Mouse (Mus musculus): ENCODE measurements around the gene Kcna7.
A peak's percentile ranks its signal among the peaks of the same experiment; 100 is the strongest.

Kcna7 gene

DNA sequence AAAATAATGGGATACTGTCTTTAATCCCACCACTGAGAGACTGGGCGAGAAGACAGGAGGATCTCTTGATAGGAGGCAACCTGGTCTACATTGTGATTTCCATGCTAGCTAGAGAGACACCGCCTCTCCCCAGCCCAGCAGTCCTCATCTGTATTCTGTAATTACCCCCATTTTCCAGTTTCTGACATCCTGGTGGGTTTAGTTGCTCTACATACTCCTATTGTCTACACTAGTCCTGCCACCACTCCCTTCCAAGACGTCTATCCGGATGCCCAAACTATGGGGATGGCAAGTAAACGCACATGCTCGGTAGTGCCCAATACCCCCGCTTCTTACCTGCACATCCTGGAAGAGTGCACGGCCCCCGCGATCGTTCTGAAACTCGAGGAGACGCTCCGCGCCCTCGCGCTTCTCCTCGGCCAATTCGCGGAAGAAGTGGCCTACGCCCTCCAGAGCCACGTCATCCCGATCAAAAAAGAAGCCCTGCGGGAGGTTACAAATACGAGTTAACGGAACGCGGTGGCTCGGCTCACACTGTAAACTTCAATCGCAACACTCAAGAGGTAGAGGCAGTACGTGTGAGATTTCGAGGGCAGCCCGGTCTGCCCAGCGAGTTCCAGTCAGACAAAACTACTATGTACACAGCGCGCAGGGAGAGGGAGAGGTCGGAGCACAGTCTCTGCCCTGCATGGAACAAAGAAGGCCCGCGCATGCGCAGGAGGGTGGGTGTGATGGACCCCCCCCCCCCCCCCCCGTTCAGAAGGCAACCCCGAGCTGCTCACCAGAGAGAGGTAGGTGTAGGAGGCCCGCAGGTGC is 53.5 kb downstream of the Kcna7 start:
- peak; percentile 77 to 82 for DNase-seq (ENCODE audit: low spot score in 2 of 2)
